Mouse (Mus musculus) G1E (cell line): ENCODE data around the gene Camk2g. TPM values are rescaled to one million over a fixed set of nuclear protein-coding genes. Genes with fewer than 3 reads are reported as not detected.

ENCODE experiments used
- ATAC-seq: 2 replicates; pipeline ENCODE4 v1.8.0; 2016; ENCODE audit warnings: mild to moderate bottlenecking; ENCODE audit not compliant: insufficient number of reproducible peaks, poor library complexity, low FRiP score, severe bottlenecking; ENCODE audit errors: extremely low read depth
- DNase-seq: peaks from one replicate; pipeline ENCODE4 v3.0.0; 2012; ENCODE audit warnings: low spot score
- H3K27me3 ChIP-seq: 2 replicates; pipeline ENCODE4 v1.6.1; 2012; ENCODE audit warnings: mild to moderate bottlenecking, low read length, inconsistent platforms; ENCODE audit not compliant: insufficient read depth
- H3K36me3 ChIP-seq: replicated peaks from 2 replicates; pipeline ENCODE3; 2012; ENCODE audit warnings: mild to moderate bottlenecking, inconsistent platforms
- H3K4me1 ChIP-seq: 2 replicates; pipeline ENCODE4 v1.6.1; 2012; ENCODE audit warnings: low read depth, low read length, inconsistent platforms, mixed read lengths; ENCODE audit not compliant: insufficient read depth
- H3K4me3 ChIP-seq: 2 replicates; pipeline ENCODE4 v1.5.1; 2012; ENCODE audit warnings: low read depth, mild to moderate bottlenecking, inconsistent platforms, low read length, moderate library complexity, mixed read lengths
- H3K9me3 ChIP-seq: replicated peaks from 2 replicates; pipeline ENCODE4 v1.6.1; 2012; ENCODE audit warnings: inconsistent platforms
- CTCF ChIP-seq: IDR thresholded peaks from 2 replicates; pipeline ENCODE4 v1.5.1; 2012; ENCODE audit warnings: low read depth, low read length, inconsistent platforms, mixed read lengths
- GATA1 ChIP-seq: IDR thresholded peaks from 2 replicates; pipeline ENCODE4 v1.6.1; 2012; ENCODE audit warnings: borderline replicate concordance, low read length, inconsistent platforms, mixed read lengths
- GATA2 ChIP-seq: IDR thresholded peaks from 2 replicates; pipeline ENCODE4 v1.6.1; 2012; ENCODE audit warnings: low read depth, low read length, inconsistent platforms, borderline replicate concordance
- POLR2AphosphoS5 ChIP-seq: IDR thresholded peaks from 2 replicates; pipeline ENCODE4 v1.6.1; 2012; ENCODE audit warnings: low read depth, low read length, inconsistent platforms; ENCODE audit not compliant: insufficient replicate concordance
- TAL1 ChIP-seq: conservative IDR thresholded peaks from 2 replicates; pipeline ENCODE4 v1.6.1; 2012; ENCODE audit warnings: low read depth, low read length, inconsistent platforms, mixed read lengths
- polyA plus RNA-seq: library from polyadenylated mRNA; stranded (reverse); fragments of >175 nt; gene quantifications from 2 replicates; pipeline ENCODE4 v1.2.3, GENCODE M21; 2012
- total RNA-seq, 2 experiments: library from RNA; stranded (forward) in 1 of 2; stranded (reverse) in 1 of 2; fragments of 200-1000 nt in 1 of 2; fragments of >200 nt in 1 of 2; fragmentation: Nextera tagmentation in 1 of 2; gene quantifications; 2 replicates each; pipeline ENCODE4 v1.2.3; 2014 to 2017

The Camk2g gene
- total RNA-seq (2014; fragmentation: Nextera tagmentation), result 29.4 and 30.3 TPM in 2 replicates
- total RNA-seq (2017), result 37.4 and 40.4 TPM in 2 replicates
- 30.2 and 35.9 TPM in 2 replicates for polyA plus RNA-seq

GRCm38 (mm10) chr14:20793758-20794531 lies at the start of gene Camk2g:
Gene Camk2g (minus strand): TSS chr14:20794088.
- no peaks in the 10 kb centered on the region for H3K9me3 ChIP-seq

DNA sequence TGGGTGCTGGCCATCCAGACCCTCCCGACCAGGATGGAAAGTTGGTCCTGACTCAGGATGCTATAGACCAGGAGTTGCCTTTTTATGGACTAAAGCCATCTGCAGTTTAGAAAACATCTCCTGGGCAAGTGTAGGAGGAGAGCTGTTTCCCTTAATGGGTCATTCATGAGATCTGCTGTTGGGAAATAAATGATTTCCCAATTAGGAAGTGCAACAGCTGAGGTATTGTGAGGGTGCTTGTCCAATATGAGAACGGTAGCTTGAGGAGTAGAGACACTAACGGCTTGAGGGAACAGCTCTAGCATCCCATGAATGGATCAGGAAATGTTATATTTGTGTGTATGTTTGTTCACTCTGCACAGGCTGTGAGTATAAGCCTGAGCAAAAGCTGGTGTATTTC lies 48.7 kb upstream of the Camk2g start:
- no peaks in the 10 kb centered on the region for H3K9me3 ChIP-seq
- H3K4me1 ChIP-seq, result peaks cover 5% of the 10 kb centered on the region; the same call in 1 of the 2 replicates
- no peaks in the 10 kb centered on the region for H3K36me3 ChIP-seq
- no peak for DNase-seq
- no peak overlapping the region for H3K4me3 ChIP-seq
- no peak for TF ChIP-seq CTCF
- TF ChIP-seq TAL1, result no peak
- no peak for TF ChIP-seq GATA2
- TF ChIP-seq GATA1, result no peak
- TF ChIP-seq POLR2AphosphoS5, result no peak
- no peak for ATAC-seq
- peaks cover 73% of the 10 kb centered on the region for H3K27me3 ChIP-seq

More at GRCm38 (mm10) chr14:20793758-20794531, at the start of gene Camk2g:
- peak; percentile 96 for DNase-seq
- peaks cover 45% of the 10 kb centered on the region for H3K4me1 ChIP-seq
- peak within 1 kb of the TSS; percentile 88 for H3K4me3 ChIP-seq
- ATAC-seq, result peak; percentile 77
- H3K36me3 ChIP-seq, result peaks cover 40% of the 10 kb centered on the region
- no peak for TF ChIP-seq POLR2AphosphoS5
- TF ChIP-seq CTCF, result no peak
- TF ChIP-seq GATA1, result no peak
- no peak for TF ChIP-seq TAL1
- TF ChIP-seq GATA2, result no peak
- peaks cover 5% of the 10 kb centered on the region; the same call in 1 of the 2 replicates for H3K27me3 ChIP-seq

DNA sequence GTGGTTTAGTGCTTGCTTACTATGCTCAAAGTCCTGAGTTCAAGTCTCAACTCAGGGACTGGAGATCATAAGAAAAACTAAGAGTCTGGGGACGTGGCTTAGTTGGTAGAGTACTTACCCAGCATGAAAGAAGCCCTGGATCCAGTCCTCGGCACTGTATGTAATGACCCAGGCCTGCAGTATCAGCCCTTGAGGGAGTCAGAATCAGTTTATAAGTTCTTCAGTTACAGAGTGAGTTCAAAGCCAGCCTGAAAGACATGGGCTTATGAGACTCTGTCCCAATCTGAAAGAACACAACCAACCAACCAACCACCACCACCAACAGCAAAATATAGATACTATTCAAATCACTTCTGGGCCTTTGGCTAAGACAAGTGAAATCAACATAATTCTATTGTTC lies 47.6 kb upstream of the Camk2g start:
- ATAC-seq (no peak), DNase-seq (no peak)
- H3K4me3 ChIP-seq, result no peak overlapping the region
- no peaks in the 10 kb centered on the region for H3K9me3 ChIP-seq
- H3K4me1 ChIP-seq, result peaks cover 12% of the 10 kb centered on the region
- TF ChIP-seq GATA1, result no peak
- TF ChIP-seq POLR2AphosphoS5, result no peak
- no peak for TF ChIP-seq TAL1
- no peak for TF ChIP-seq GATA2
- TF ChIP-seq CTCF, result no peak
- H3K27me3 ChIP-seq, result peaks cover 80% of the 10 kb centered on the region
- no peaks in the 10 kb centered on the region for H3K36me3 ChIP-seq

GRCm38 (mm10) chr14:20837681-20838080 lies 43.8 kb upstream of the Camk2g start:
- Histone ChIP-seq H3K4me3 (no peak overlapping the region), H3K4me1 (peaks cover 24% of the 10 kb centered on the region), H3K36me3 (no peaks in the 10 kb centered on the region), H3K9me3 (no peaks in the 10 kb centered on the region), H3K27me3 (peaks cover 71% of the 10 kb centered on the region)
- TF ChIP-seq TAL1, result no peak
- no peak for TF ChIP-seq POLR2AphosphoS5
- TF ChIP-seq CTCF, result no peak
- TF ChIP-seq GATA2, result no peak
- no peak for TF ChIP-seq GATA1
- ATAC-seq (no peak), DNase-seq (no peak)

DNA sequence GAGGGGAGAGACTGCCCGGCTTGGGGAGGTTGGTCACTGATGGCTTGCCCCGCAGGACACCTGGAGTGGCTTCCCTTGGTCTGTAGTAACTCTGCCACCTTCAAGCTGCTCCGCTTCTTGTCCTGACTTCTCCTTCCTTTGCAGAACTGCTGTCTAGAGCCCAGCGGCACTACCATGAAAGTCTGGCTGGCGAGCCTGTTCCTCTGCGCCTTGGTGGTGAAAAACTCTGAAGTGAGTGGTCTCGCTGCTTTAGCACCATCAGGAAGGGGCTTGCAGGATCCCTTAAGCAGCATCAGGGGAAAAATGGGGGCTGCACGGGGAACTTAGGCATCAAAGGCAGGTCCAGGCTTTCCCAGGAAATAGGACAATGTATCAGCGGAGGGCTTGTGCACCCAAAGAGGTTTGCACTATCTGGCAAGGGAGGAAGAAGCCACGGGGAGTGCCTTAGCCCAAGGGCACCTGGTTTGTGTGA lies 43.1 kb upstream of the Camk2g start:
- Histone ChIP-seq H3K9me3 (no peaks in the 10 kb centered on the region), H3K27me3 (peaks cover 64% of the 10 kb centered on the region), H3K4me3 (no peak overlapping the region; the same call in 1 of the 2 replicates), H3K4me1 (peaks cover 31% of the 10 kb centered on the region), H3K36me3 (no peaks in the 10 kb centered on the region)
- TF ChIP-seq CTCF (no peak), GATA2 (no peak), POLR2AphosphoS5 (no peak), TAL1 (no peak), GATA1 (no peak)
- DNase-seq (no peak), ATAC-seq (no peak)

DNA sequence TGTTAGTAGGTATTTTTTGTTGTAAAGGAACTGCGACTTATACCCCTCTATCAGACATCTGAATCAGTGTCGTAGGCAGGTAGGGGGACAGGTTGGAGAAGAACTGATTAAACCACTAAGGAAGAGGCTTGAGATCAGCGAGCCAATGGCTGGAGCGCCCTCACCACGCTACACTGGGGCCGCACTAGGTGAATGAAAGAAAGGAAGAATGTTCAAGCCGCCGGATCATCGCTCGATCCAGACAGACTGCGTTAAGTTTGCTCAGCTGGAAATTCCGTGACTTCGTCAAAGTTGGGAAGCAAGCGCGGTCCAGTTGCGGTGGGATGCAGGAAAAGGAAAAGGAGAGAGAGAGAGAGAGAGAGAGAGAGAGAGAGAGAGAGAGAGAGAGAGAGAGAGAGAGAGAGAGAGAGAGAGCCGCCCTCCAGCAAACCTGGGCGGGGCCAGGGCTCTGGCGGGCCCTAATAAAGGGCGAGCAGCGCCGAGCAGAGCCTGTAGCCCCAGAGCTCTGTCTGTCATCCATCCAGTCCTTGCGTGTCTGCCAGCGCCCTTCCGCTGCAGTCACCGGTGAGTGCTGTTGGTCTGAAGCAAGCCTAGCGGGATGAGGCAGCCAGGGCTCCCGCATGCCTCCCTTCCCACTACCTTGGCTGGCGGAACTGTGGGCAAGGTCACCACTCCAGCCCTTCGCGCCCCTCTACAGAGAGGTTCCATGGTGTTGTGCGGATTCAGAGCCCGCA lies 42.5 kb upstream of the Camk2g start, which contains the start of gene Plau:
Gene Plau (plus strand): TSS at position 490 of the 734 bp plus-strand sequence.
- Histone ChIP-seq H3K36me3 (no peaks in the 10 kb centered on the region), H3K27me3 (peaks cover 61% of the 10 kb centered on the region), H3K4me3 (no peak within 1 kb of the TSS; the same call in 1 of the 2 replicates), H3K9me3 (no peaks in the 10 kb centered on the region), H3K4me1 (peaks cover 36% of the 10 kb centered on the region)
- no peak for TF ChIP-seq GATA1
- no peak for TF ChIP-seq CTCF
- no peak for TF ChIP-seq TAL1
- no peak for TF ChIP-seq GATA2
- no peak for TF ChIP-seq POLR2AphosphoS5
- DNase-seq (no peak), ATAC-seq (no peak)
